Mouse (Mus musculus): ENCODE data around the gene Rars. TPM values are rescaled to one million over a fixed set of nuclear protein-coding genes. Genes with fewer than 3 reads are reported as not detected.
A peak's percentile ranks its signal among the peaks of the same experiment; 100 is the strongest.

Gene Rars
- total RNA-seq, 2 experiments from 2014 or later: 71.8 to 82.4 TPM

GRCm38 (mm10) chr11:35769746-35770437, 64.4 kb downstream of the Rars start:
- peak; percentile 81 to 89 for DNase-seq

DNA sequence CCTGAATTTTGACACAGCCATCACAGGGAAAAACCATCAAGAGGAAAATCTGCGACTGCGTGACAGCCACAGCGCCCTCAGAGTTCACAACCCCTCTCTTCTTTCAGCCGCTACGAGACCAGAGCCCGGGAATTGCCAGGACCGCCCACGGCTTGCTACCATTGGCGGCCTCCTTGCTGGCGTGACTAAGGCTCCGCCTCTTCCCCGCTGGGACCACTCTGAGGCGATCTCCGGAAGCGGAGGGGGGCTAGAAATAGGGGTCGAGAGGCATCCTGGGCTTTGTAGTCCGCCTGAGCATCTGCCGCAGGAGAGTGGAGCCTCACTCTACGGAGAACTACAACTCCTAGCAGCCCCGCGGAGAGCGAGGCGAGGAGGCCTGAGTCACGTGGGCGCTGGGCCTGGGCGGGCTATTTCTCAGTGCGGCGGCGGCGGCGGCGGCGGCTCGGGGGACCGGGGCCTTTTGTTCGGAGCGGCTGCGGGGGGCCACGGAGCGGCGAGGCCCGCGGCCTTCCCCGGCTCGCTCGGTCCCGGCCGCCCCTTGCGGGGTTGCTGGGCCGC, 65.0 kb downstream of the Rars start, which contains the start of gene Pank3:
Gene Pank3 (plus strand): TSS at position 297 of the 558 bp plus-strand sequence.
- DNase-seq: peak; percentile 97

DNA sequence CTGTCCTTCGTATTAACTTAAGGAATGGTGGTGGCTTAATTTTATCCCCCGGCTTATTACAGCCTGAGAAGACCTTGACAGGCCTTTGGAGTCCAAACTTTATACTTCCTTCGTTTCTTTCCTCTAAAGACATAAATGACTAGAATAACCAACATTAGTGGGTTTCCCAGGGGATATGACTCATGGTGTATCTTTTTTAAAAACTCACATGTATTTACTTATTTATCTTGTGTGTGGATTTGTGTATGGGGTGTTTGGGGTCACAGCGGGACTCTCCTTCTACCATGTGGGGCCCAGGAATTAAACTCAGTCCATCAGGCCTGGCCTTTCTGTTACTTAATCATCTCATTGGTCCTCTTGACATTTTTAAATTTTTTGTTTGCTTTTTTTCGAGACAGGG, 67.5 kb downstream of the Rars start:
- no peak for DNase-seq

DNA sequence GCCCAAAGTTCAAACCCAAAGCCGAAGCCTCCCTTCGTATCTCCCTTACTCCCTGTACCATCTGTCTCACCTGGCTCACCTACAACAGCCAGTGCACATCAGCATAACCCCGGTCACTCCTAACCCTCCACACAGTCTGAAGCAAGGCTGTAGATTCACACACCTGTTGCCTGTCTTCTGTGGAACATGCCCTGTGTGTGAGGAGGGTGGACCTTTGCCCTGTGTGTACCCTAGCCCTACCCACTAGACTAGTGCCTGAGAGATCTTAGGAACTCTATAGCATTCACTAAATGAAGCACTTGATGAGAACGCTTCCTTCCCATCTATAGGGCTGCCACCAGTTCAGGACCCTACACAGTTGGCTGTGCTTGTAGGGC, 73.7 kb downstream of the Rars start:
- no peak for DNase-seq

- no peak for DNase-seq
These were observed 74.2 kb downstream of the Rars start for GRCm38 (mm10) chr11:35760001-35760626.

Small RNA genes within 50 kb of the gene (microRNA-seq; reads per million reads assigned to microRNA genes)
- 6.5 reads per million, percentile 17 among the genes with 10 or more reads in this experiment for gene Mir103-1

Other genes with a start within 250 kb of the Rars start
- gene Pank3, start 65.0 kb downstream of the Rars start, total RNA-seq (2021): 10 to 100 TPM; 78.7 to 86.4 TPM
- under 1 TPM in 1 of 2 experiments, not detected in 1; 0.46 TPM for gene Fbll1, start 35.6 kb downstream of the Rars start, total RNA-seq (2021)
- gene Wwc1, start 146.0 kb upstream of the Rars start, total RNA-seq (2021): 10 to 100 TPM; 84.6 to 89.9 TPM

Data from adrenal gland, postnatal 36 days (tissue).